Mouse (Mus musculus): ENCODE results near the gene Gria3.

The Gria3 gene

DNA sequence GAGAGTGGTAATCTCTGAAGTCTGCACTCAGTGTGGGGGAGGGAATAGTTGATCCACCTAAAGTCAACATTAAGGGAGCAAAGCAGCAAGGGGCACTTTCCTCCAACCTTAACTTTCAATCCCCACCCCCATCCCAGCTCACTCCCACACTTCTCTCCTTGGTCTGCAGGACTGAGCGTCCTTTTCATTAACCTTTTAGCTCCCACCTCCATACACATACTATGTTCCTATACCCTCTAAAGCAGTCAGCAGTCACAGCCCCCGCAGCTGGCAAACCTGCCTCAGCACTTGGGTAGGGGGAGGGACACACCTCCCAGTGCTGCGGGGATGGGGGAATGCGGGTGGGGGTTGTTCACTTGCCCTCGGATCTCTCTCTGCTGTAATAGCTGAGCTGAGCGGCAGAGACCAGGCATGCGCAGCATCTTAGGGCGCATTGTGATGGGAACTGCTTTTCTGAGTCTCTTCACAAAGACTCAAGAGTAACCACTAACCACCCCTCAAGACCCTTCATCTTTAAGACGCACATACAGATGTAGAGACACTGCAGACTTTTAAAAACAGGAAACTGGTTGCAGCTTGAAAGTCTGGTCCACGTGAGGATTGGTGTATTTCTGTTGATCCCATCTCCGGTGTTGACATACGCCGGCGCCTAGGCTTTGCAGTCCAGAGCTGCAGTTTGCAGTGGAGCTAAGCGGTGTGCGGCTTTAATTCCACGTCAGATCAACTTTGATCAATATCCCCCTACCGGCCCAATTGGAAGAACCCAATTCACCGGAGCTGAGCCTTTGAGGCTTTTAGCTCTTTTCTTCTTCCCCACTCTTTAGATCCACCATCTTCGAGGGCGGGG lies at the start of gene Gria3:
Gene Gria3, plus strand, starts transcription at position 797 of the 847 bp plus-strand sequence.
- no peak for DNase-seq (ENCODE audit: low spot score in 2 of 2)

- DNase-seq (ENCODE audit: low spot score in 2 of 2): no peak
Measured at GRCm38 (mm10) chrX:41387086-41387485, 13.6 kb upstream of the Gria3 start.

DNA sequence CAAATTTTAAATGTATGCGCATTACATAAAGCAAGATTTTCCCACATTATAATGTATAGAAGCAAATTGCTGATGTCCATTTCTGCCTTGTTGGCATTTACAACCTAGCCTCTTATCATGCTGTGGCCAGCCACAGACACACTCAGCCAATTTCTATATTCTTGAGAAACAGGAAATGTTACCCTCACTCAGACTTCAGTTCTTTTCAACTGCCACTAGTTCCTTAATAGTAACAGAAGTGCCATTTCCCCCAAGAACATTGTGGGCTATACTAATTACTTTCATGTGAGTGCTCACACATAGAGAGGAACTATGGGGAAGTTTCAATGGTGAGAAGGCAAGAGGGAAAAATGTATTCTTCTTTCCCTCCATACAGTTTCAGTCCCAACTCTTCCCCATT lies 11.6 kb upstream of the Gria3 start:
- no peak for DNase-seq (ENCODE audit: low spot score in 2 of 2)

DNA sequence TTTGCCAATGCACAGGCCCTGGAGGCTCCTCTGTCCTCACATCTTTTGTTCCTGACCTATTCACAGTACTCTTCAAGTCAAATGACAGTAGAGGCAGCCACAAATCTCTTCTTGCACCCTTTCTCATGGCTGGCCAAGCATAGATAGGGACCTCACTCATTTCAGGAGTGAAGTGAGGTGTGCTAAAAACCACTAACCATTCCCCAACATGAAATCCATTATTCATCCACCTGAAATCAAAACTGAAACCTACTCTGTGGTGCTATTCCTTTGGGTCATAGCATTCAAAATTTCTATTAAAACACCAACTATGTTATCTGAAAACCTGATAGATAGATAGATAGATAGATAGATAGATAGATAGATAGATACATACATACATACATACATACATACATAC lies 2.2 kb upstream of the Gria3 start:
- DNase-seq (ENCODE audit: low spot score in 2 of 2): no peak

GRCm38 (mm10) chrX:41401186-41401585 lies 532 bp downstream of the Gria3 start:
- no peak for DNase-seq (ENCODE audit: low spot score in 2 of 2)

DNA sequence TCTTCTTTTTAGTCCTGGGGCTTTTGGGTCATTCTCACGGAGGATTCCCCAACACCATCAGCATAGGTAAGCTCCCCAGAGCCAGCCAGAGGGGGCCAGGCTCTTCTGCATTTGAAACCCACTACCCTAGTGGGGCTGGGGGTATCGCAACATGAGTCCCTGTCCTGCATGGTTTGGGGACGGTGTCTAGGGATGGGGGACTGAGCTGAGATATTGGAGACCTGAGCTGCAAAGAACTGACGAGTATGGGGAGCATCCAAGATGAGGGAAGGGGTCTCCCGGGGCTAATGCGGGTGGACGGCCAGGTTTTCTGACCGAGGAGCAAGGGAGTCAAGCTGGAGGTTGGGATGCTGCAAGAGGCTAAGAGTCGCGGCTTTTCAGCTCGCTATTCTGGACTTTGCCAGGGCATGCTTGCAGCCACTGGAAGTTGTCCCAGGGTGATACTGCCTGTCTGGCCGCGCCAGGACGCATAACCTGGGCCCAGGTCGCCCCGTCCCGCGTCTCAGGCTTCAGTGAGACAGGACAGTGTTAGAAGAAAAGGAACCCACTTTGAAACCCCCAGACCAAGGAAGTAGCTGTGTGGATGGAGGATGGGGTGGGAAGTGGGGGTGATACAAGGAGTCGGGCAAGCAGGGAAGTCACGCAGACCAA lies 1.1 kb downstream of the Gria3 start:
- DNase-seq (ENCODE audit: low spot score in 2 of 2): no peak

DNA sequence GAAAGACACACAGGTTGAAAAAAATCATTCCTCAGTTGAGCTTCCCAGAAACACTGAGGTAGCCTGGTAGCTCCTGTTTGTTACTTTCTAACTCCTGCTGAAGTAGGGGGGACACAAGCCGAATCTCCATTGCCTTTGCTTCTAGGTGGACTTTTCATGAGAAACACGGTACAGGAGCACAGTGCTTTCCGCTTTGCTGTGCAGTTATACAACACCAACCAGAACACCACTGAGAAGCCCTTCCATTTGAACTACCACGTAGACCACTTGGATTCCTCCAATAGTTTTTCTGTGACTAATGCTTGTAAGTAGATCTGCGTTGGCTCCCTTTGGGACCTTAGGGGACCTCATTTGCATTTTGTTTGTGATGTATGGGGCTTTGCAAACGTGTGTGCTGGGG lies 2.0 kb downstream of the Gria3 start:
- DNase-seq (ENCODE audit: low spot score in 2 of 2): no peak

DNA sequence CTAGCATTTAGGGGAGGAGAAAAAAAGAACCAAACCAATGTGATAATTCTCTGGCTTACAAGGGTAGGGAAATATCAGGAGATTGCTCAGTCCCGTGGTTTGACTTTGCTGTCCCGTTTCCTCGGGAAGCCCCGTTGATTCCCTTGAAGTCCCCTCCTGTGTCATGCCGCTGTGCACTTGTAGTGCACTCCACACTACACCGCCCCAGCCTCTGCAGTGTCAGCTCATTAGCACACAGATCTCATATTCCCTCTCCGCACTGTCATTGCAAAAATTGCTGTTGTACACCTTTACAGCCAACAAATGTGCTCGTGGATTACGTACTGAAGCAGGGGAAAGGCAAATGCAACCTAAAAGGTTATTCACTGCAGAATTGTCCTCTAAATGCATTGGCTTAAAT lies 5.6 kb downstream of the Gria3 start:
- DNase-seq (ENCODE audit: low spot score in 2 of 2): no peak

- DNase-seq (ENCODE audit: low spot score in 2 of 2): no peak
Measured at GRCm38 (mm10) chrX:41409791-41410190, 9.1 kb downstream of the Gria3 start.

- DNase-seq (ENCODE audit: low spot score in 2 of 2): no peak
Measured at GRCm38 (mm10) chrX:41425651-41426050, 25.0 kb downstream of the Gria3 start.

- DNase-seq (ENCODE audit: low spot score in 2 of 2): no peak
Measured at GRCm38 (mm10) chrX:41428011-41428410, 27.4 kb downstream of the Gria3 start.

GRCm38 (mm10) chrX:41435541-41435940 lies 34.9 kb downstream of the Gria3 start:
- no peak for DNase-seq (ENCODE audit: low spot score in 2 of 2)

DNA sequence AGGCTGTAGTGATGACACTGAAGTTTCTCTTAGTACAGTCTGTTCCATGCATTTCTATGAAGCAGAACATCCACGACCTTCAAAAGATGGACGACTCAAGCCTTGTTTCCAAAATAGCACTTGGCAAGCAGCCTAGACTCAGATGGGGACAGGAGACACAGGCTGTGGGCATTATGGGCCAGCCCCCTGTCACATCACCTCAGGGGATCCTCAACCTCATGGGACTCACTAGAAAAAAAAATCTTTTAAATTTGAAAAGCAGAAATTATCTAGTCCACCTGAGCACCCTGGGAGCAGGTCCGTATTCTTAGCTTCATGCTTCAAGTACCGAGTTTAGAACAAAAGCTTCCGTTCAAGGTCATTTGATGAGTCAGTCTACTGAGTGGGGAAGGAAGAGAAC lies 38.2 kb downstream of the Gria3 start:
- DNase-seq (ENCODE audit: low spot score in 2 of 2): no peak

- DNase-seq (ENCODE audit: low spot score in 2 of 2): no peak
Measured at GRCm38 (mm10) chrX:41448876-41449275, 48.2 kb downstream of the Gria3 start.

GRCm38 (mm10) chrX:41477486-41477885 lies 76.8 kb downstream of the Gria3 start:
- DNase-seq (ENCODE audit: low spot score in 2 of 2): no peak

GRCm38 (mm10) chrX:41496528-41496927 lies 95.9 kb downstream of the Gria3 start:
- DNase-seq (ENCODE audit: low spot score in 2 of 2): no peak

GRCm38 (mm10) chrX:41505371-41505770 lies 104.7 kb downstream of the Gria3 start:
- no peak for DNase-seq (ENCODE audit: low spot score in 2 of 2)

- DNase-seq (ENCODE audit: low spot score in 2 of 2): no peak
Measured at GRCm38 (mm10) chrX:41507959-41508358, 107.3 kb downstream of the Gria3 start.

- no peak for DNase-seq (ENCODE audit: low spot score in 2 of 2)
Measured at GRCm38 (mm10) chrX:41514982-41515381, 114.3 kb downstream of the Gria3 start.

- DNase-seq (ENCODE audit: low spot score in 2 of 2): no peak
Measured at GRCm38 (mm10) chrX:41532511-41532910, 131.9 kb downstream of the Gria3 start.

- DNase-seq (ENCODE audit: low spot score in 2 of 2): no peak
Measured at GRCm38 (mm10) chrX:41535886-41536285, 135.2 kb downstream of the Gria3 start.

DNA sequence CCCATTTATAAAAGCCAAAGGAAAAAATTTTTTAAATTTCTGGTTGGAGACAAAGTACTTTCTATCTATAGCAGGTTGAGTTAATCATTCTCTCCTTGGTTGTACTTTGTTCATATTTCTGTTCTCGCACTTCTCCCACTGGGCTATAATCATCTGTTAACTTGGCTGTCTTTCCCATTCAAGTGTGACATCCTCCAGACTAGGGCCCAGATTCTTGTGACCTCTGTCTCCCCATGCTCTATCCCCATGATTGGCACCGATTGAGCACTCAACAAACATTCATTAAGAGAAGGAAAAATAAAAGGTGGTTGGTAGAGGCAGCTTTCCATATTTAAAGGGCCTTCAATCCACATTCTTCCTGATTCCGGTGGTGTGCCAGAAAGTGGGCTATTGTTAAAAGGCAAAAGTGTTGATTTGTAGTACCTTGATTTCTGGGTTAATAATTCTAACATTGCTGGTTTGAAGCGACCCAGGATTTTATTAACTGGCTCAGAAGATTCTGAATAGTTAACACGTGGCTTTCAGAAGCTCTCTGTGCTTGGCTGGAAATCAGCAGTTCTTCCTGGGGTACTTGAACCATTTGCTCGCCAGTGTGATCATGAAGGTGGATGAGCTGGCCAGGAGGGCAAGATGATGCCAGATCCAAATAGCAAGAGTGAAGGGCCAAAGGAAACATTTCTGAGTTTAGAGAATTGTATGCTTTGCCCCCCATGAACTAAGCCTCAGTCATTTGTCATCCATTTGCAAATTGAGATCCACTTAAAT lies 161.8 kb downstream of the Gria3 start:
- no peak for DNase-seq (ENCODE audit: low spot score in 2 of 2)

DNA sequence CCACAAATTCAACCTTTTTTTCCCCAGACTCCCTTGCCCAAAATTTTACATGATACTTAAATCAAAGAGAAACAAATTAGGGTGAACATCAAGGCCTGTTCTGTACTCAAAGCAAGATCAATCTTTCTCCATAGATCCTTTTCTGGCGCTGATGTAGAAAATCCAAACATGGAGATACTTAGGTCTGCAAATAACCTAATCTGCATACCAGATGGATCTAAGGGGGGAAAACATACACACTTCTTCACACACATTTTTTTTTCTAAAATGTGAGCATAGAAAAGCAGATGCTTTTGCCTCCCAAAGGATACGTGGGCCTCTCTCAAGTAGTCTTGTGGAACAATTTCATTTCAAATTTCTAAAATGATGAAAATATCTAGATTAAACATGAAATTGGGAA lies 164.2 kb downstream of the Gria3 start:
- DNase-seq (ENCODE audit: low spot score in 2 of 2): no peak

Measured in spleen, postnatal 4 days (tissue).